Mouse (Mus musculus): ENCODE data around the gene Rab11fip4.

The Rab11fip4 gene

DNA sequence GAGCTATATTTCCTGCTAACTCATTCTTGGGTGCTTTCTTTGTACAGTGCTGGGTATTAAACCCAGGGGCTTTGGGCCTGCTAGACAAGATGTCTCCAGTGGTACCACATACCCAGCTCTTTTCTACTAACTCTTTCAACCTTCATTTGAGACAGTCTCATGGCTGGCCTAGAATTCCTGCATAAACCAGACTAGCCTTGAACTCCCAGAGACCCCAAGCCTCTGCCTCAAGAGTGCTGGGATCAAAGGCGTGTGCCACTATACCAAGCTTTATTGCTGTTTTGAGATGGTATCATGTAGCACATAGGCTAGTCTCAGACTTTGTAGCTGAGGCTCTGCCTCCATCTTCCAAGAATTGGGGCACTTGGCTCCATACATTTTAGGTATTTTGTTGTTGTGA, 65.5 kb downstream of the Rab11fip4 start:
- no peak for DNase-seq

DNA sequence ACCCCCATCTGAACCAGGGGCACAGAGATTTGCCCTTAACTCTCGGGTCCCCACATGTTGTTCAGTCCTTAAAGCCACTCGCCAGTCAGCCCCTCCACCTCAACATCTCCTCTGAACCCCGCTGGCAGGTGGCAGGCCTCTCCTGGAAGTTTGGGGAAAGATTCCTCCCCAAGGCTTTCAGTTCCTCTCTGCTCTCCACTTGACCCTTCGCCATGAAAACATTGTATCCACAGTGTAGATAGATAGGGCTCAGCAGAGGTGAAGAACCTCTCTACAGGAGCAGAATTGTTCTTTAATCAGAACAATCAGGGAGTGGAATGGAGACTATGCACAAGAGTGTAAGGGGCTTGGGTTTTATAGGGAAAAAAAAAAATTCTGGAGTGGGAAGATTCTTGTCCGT, 66.0 kb downstream of the Rab11fip4 start:
- no peak for DNase-seq

- DNase-seq: no peak
These were observed 67.3 kb downstream of the Rab11fip4 start for GRCm38 (mm10) chr11:79658205-79658825.

DNA sequence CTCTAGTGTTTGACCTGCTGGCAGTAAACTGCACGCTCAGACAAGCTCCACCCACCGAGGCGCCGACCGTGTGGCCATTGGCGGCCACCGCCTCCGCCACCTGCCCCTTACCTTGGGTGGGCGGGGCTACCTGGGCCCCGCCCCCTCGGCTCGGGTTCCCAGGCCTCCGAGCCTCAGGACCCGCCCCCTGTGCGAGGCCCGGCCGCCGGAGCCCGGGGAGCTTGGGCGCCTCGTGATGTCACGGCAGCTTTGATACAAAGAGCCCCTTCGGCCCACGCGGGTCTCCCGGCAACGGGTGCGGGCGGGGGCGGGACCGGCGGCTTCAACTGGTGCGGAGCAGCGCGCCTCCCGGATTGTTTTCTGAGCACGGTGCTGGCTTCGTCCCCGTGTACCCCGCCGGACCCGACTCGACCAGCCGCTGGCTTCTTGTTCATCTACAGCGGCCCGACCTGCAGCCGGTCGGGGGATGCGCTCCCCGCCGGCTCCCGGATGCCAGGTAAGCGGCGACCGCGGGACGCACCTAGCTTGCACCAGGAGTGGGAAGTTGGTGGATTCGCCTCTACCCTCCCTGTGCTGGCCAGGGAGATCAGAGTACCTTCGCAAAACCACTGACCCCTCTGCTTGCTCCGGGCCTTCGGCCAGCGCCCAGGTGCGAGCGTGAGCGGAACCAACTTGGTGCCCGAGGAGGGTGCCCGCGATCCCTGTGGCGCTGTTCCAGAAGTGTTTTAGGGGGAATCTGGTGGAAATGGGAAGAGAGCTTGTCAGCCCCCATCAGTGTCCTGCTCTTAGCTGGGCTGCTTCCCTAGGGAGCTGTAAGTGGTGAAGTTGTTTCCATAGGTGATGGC, 69.6 kb downstream of the Rab11fip4 start:
- DNase-seq: peak; percentile 87

GRCm38 (mm10) chr11:79661877-79662545, 71.0 kb downstream of the Rab11fip4 start:
- peak; percentile 35 for DNase-seq

DNA sequence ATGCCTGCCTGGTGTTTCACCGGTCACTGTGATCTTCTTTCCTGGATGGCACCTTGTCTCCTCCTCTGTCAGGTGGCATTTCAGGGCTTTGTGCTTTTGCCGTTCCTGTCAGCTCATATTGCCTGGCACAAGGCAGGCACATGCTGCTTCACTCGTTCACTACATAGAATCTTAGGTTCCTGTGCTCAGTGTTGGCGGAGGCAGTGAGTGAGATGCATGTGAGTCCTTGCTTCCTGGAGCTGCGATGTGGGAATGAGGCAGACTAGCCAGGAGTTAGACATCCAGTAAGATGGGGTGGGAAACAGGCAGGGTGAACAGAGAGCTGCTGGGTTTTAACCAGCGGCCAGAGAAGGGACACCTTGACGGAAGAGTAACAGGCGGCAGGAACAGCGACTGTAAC, 72.1 kb downstream of the Rab11fip4 start:
- no peak for DNase-seq

DNA sequence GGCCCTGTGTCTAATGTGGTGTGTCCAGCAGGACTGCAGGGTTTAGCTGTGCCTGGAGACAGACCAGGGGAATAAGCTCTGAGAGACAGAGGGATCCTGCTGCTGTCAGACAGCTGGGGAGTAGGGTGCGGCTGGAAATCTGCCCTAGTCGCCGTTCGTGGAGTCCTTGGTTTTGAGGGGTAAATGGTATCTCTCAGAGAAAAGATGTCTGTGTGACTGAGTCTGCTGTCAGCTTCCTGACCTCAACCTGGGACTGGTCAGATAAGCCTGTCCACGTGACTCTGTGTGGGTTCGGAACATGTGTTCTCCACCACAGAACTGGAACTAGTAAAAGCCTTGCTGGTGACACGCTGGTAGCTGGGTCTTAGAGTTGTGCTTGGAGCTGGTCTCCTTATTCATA, 72.6 kb downstream of the Rab11fip4 start:
- DNase-seq: no peak

DNA sequence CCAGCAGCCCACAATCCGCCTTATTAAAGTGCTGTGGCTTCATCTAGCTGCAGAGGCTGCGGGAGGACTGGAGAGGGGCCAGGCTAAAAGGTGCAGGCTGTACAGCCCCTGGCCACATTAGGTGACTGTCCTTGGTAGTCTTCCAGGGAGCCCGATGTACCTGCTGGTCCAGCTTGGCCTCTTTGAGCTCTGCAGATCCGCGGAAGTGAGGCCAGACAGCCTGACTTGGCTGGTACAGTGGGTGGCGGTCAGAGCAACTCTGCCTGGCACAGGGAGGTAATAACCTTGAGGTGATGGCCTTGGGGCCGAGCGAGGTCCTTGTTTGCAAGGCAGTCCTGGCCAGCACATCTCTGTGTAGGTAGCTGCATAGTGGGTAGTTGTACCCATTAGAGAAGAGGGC, 75.5 kb downstream of the Rab11fip4 start:
- peak; percentile 85 for DNase-seq

- DNase-seq: no peak
These were observed 78.2 kb downstream of the Rab11fip4 start for GRCm38 (mm10) chr11:79669210-79669609.

- DNase-seq: no peak
These were observed 78.9 kb downstream of the Rab11fip4 start for GRCm38 (mm10) chr11:79669947-79670346.

DNA sequence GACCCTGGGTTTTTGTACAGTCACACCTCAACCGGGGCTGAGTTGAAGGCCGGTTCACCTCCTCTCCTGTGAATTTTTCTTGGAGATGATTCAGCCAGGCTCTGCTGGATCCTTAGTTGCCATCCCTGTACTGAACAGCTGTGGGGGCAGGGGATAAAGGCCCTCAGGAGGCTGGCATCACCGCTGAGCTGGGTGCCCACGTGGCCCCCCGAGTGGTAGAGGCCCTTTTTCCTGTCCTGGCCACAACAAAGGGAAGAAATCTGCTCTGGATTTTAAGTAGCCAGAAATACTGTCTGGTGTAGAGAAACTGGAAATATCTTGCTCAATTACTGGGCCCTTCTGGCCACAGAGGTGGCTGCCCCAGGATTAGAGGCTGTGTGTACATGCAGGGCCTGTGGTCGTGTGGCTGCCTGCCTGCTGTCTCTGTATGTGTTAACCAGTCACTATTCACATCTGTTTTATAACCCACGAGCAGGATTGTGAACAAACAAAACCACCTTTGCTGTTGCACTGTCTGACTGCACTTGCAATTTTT, 79.5 kb downstream of the Rab11fip4 start:
- no peak for DNase-seq

DNA sequence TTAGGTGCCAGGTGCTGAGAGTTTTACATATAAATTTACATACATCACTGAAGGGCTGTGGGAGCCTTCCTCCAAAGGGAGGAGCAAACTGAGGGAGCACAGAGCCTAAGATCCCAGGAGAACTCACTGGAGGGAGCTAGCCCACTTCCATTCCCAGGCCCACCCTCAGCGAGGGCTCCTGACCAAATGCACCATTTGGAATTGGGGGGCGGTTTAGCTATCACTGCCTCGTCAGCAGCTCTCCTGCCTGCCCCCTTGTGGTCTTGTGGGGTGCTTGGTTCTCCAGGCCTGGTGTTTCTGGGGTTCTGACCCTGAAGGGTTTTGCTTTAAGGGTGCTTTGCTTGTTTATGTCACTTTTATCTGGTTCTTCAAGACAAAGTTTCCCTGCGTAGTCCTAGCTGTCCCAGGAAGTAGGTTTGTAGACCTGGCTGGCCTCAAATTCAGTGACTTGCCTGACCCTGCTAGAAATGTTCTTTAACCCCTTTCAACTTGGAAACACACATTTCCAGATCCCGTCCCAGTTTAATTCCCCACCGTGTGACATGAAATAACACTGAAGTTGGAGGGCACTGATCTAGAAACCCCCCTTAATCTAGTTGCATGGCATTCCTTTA, 80.8 kb downstream of the Rab11fip4 start:
- peak; percentile 49 for DNase-seq

- DNase-seq: peak; percentile 63
These were observed 82.1 kb downstream of the Rab11fip4 start for GRCm38 (mm10) chr11:79673072-79673471.

GRCm38 (mm10) chr11:79673717-79674116, 82.7 kb downstream of the Rab11fip4 start:
- no peak for DNase-seq

DNA sequence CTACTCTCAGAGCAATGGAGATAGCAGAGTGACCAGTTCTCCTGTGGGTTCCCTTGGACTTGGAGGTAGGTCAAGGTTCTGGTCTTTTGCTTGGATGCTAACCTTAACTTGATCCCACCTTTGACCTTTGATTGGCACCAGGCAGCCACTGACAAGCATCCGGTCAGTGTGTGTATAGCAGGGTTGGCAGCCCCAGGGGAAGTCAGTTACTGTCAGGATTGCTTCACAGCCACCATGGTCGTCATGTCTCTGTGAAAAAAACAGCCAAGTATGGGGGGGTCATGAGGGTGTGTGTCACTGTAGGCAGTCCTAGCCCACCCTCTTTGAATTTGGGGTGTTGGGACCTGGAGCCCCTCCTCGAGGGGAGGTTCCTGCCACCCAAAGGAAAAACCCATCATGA, 83.2 kb downstream of the Rab11fip4 start:
- DNase-seq: no peak

DNA sequence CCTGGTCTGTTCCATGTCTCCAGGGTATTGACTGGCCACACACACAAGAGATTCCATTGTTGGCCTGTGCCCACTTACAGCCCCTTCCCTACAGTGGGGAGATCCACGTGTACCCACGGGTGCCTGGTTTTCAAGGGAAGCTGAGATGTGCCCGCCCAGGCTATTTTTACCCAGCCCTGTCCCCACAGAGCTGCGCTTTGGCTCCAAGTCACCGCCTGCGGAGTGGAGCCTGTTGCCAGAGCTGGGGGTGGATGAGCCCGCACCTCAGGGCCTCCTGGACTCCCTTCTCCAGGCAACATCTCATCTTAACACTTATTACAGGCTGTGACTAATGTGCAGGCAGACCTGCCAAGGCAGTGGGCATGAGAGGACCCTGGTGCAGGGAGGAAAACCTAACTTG, 83.6 kb downstream of the Rab11fip4 start:
- peak; percentile 78 for DNase-seq

GRCm38 (mm10) chr11:79675285-79675684, 84.3 kb downstream of the Rab11fip4 start:
- DNase-seq: no peak

DNA sequence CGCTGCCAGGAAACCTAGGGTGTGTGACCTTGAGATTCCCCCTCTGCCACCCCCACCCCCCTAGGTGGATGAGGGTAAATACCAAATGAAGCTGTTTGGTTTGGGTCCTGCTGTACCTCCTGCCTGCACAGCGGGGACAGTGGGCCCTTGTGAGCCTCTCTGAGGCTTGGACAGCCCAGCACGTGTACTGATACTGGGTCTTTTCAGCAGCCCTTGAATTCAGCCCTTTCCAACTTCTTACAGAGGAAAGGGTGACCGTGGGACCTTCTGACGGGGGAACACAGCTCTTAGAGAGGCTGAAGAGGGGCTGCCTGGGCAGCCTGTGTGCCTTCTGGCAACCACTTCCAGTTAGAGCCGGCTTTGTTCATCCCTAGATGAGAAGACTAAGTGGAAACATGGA, 85.0 kb downstream of the Rab11fip4 start:
- DNase-seq: no peak

DNA sequence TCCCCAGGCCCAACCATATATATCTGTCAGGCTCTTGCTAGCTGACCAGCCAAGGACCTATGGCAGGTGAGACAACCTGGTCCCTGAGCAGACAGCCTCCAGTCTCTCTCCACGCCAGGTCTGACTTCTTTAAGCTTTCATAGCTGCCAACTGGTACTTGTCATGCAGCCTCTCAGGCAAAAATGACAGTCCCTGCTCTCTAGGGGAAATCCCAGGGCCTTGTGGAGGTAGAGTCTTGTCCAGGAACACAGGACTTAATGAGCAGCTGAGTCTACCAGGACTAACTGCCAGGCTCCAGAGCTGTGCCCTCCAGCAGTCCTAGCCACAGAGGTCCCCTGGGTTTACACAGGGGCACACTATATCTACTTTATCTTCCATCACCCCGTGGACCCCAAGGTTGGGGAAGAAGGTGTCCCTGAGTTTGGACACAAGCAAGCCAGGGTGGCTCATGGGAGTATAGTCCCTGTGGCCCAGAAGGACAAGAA, 85.5 kb downstream of the Rab11fip4 start:
- DNase-seq: no peak

GRCm38 (mm10) chr11:79677402-79677801, 86.4 kb downstream of the Rab11fip4 start:
- DNase-seq: no peak

GRCm38 (mm10) chr11:79678363-79679153, 87.5 kb downstream of the Rab11fip4 start:
- no peak for DNase-seq

DNA sequence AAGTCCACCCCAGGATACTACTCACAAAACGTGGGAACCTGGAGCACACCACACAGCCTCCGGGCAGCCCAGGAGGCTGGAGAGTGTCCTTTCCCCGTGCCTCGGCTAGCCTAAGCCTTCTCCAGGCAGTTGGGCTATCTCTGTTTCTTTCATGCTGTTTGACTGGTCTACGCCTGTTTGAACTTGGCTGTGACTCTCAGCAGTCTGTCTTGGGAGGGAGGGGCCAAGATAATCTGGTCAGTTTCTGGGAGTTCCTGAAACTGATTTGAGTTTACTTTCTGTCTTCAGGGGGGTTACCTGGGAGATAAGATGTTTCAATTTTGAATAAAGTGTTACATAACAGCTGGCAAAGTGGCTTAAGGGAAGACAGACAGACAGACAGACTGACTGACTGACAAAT, 88.9 kb downstream of the Rab11fip4 start:
- no peak for DNase-seq
